Mouse (Mus musculus) granulocyte monocyte progenitor cell, adult 5-6 weeks (primary cell): ENCODE data around the gene Pkib. TPM values are rescaled to one million over a fixed set of nuclear protein-coding genes. Genes with fewer than 3 reads are reported as not detected.

Source experiments
- ATAC-seq: replicated peaks from 2 replicates; pipeline ENCODE4 v1.8.0; 2016; ENCODE audit warnings: mild to moderate bottlenecking, moderate TSS enrichment, inconsistent platforms; ENCODE audit not compliant: poor library complexity, severe bottlenecking
- total RNA-seq, 2 experiments: library from RNA; stranded (forward) in 1 of 2; stranded (reverse) in 1 of 2; fragments of 200-712, 200-1000 nt in 1 of 2; fragments of >200 nt in 1 of 2; fragmentation: Nextera tagmentation in 1 of 2; gene quantifications; 2 replicates each; pipeline ENCODE4 v1.2.3; 2014 to 2017

Pkib gene
- total RNA-seq (2014; fragmentation: Nextera tagmentation): 22.2 and 33.2 TPM in 2 replicates
- 19.0 and 21.4 TPM in 2 replicates for total RNA-seq (2017)

DNA sequence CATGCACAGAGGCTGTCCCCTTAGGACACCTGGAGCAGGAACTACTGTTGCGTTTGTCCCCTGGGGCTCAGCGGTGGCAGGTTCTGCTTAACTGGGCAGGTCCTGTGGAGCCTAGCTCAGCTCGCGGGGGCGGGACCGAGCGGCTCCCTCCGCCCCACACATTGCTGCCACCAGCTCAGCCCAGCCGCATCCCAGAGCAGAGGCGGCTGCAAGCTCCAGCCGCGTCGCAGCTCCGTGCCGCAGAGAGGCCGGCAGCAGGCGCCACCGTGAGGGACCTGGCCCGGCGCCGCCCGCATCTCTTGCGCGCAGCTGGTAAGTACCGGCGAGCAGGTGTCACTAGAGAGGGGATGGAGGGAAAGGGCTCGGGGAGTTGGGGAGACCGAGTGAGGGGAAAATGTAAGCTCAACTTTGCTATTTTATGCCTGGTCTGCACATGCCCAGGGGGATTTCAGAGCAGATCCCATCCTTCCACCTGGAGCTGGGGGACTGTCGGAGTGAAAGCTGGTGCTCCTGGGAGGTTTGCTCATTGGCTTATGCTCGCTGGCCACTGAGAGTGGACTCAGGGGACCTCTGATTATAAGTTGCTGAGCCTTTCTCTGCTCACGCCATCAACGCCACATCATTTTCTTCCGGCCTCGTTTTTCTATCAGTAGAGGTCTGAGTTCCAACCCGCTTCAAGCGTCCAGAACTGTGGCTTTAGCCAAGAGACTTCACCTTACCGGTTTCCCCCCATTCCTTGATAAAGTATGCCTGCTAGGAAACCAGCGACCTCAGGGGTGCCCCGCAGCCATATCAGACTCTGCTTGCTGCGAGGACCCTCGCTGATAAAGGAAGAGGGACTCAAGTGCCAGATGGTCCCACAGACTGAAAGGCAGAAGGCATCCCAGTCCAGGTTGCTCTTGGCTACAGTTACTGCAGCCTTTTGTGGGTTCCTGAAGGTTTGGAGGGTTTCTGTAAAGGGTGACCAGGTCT is at the start of gene Pkib:
TSS of gene Pkib (plus strand) at position 86 of the 972 bp plus-strand sequence.
- peak; percentile 92 for ATAC-seq

DNA sequence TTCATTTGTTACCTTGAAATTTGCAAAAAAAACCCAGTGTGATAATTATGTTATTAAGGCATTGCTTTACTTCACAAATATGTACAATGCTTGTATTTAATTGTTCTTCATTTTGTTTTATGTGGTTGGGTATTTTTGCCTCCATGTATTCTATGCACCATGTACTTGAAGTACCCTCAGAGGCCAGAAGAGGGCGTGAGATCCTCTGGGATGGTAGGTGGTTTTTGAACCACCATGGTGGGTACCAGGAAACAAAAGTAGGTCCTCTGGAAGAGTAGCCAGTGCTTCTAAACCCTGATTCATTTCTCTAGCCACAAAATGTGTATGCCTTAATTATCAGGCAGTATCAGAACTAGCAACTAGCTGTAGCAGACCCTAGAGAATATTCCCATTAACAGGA is 47.9 kb upstream of the Pkib start:
- ATAC-seq: peak; percentile 79

DNA sequence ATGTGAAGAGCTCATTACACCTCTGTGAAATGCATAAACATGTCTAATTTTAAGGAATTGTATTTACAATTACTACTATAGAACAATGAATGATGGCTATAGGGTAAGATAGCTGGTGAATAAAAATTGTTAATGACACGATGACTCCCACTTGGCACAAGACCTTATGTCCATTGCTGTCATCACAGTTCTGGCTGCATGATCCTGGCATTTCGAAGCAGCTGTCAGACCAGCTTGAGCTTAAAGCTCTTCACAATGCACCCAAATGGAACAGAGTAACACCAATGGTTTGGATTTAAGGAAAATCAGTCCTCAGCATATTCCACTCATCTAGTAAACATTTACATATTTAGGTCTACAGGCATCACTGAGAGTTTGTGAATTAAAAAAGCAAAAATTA is 37.5 kb upstream of the Pkib start:
- ATAC-seq: no peak

DNA sequence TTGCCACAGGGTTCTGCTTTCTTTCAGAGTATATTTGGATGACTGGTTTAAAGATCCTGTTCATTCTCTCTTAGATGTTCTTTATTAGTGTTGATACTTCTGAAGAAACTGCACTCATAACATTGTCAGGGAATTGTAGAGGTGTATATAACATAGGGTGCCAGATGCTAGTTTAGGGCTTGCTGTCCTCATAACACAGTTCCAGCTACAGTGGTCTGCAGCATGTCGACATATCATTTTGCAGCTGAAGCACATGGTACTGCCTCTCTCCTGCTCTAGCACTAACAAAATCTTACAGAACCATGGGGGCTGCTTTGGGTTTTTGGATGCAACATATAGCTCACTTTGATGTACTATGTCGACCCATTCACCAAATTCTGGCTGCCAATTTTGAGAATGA is 34.6 kb upstream of the Pkib start:
- ATAC-seq: no peak

DNA sequence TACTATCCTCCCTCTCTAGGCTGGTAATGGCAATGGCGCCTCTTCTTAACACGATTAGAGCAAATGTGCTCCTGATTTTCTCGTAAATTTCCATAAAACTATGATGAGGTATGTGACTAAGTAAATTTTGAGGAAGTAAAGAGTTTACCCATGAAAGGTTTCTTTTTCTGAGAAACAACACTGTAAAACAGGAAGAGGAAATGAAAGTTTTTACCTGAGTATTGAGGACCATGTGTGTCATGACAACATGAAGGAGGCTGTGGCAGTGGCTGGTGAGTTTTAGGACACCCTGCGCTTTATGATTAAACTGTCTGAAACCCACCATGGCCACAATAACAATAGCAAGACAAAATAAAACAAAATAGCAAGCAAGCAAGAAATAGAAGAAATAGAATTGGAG is 28.8 kb upstream of the Pkib start:
- peak; percentile 88 for ATAC-seq

DNA sequence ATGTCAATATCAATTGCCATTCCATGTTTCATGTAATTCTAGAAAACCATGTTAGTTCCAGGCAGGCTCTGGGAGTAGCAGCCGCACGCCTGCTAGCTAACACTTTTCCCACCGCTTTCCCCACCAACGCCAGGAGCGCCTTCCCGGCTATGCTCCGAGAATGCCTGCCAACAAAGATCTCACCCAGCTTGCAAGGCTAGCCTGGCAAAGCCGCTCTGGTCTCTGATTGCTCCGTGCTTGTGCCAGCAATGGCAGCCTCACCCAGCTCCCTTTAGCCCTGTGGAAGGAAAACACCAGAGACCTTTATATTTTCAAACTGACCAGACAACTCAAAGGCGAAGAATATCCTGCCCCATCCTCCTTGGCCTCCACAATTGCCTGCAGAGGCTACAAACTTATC is 8.5 kb upstream of the Pkib start:
- no peak for ATAC-seq

DNA sequence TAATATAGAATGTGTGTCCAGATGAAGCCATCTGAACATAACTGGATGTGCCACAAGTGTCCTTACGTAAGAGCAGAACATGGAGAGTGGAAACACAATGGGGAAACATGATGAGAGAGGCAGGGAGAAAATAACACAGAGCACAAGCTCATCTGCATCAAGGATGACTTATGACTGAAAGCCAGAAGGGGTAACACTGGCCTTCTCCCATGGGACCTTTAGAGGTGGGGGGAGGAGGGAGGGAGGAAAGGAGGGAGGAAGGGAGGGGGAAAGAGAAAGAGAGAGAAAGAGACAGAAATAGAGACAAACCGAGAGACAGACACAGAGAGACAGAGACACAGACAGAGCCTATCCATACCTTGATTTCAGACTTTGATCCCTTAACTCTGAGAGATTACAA is 4.0 kb upstream of the Pkib start:
- ATAC-seq: no peak

DNA sequence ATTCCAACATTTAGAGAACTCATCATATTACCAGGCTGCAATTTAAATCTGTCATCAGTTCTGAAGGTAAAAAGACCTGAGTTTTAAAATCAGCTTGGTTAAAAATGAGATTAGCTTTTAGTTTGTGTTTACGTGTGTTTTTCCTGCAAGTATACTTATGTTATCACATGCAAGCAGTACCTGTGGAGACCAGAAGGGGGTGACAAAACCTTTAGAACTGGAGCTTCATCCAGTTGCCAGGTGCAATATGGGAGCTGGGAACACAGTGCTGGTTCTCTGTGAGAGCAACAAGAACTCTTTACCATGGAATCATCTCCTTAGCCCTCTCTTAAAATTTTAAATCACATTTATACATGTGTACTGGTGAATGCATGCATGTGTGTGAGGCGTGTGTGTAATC is 1.2 kb upstream of the Pkib start:
- no peak for ATAC-seq

DNA sequence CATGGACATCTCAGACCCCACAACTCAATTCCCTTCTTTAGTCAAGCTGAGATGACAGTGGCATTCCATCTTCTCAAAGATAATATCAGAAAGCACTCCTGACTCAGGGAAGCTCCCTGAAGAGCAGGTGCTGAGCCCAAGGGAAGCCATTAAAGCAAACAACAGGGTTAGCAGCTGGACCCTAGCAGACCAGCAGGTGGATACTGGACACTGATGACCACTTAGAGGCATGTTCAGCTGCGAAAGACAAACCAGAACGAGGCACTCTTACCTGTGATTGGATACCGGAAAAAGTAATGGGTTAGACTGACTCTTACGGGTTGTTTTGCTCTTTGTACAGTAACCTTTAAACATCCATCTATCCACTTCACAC is 1.1 kb downstream of the Pkib start:
- ATAC-seq: no peak

DNA sequence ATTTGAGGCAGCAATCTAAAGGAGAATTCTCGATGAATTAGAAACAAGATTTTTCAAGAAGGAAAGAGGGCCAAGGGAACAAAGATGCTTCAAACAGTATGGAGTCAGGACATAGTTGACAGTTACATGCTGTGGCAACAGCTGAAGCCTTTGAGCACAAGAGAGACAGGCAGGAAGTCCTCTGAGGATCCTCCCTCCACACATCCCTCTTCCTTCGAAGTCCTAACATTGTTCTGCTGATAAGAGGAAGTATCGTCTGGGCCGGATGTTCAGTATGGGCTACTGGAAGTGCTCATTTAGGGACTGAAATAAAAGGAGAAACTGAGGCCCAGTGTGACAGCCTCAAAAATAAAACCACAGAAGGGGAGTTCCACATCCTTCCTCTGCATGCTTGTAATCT is 5.2 kb downstream of the Pkib start:
- ATAC-seq: peak; percentile 84

DNA sequence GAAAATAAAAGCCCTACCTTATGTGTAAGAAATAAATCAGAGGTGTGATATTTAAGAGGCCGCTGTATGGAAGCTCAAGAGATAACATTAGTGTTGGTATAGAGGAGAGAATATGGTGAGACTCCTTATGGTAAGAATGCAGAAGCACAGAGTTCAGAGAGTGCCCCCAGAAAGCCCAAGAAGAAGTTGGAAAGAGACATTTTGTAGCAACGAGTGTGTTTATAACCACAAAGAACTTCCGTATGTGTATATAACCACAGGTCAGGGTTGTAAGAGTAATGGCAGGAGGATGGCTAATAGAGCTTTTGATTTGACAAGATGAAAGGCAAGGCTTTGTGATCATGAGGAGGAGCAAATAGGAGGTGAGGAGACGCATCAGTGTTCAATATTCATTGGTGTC is 6.5 kb downstream of the Pkib start:
- peak; percentile 57 for ATAC-seq

DNA sequence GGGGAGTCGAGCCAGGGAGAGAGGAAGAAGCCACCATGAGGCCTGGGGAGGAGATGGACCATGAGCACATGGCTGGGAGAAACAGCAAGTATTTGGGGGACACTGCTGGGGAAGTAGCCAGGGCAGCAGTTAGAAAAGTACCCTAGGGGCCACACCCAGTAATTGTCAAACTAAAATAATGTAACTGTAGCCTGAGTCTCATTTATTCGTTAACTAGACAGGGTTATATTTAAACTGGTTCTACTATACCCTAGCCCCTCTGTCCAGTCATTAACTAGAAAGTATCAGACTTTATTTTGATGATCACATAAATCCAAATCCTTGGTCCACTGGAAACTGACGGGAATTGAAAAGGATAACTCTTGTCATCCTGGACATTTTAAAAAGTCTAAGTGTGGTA is 7.8 kb downstream of the Pkib start:
- no peak for ATAC-seq

DNA sequence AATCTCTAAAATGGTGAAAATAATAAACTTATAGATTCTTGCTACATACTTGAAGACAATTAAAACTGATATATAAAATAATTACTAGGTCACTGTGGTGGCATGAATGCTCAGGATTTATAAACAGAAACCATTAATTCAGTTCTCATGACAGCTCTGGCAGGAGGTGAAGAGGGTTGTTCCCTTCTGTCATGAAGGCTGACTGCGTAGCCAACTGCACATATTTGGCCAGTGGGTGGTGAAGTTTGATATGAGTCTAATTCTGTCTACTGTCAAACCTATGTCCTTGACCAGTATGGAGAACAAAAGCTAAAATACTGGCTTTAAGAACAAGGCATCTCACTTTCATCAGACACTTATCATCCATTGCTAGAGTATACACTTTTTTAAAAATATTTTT is 21.5 kb downstream of the Pkib start:
- ATAC-seq: no peak

DNA sequence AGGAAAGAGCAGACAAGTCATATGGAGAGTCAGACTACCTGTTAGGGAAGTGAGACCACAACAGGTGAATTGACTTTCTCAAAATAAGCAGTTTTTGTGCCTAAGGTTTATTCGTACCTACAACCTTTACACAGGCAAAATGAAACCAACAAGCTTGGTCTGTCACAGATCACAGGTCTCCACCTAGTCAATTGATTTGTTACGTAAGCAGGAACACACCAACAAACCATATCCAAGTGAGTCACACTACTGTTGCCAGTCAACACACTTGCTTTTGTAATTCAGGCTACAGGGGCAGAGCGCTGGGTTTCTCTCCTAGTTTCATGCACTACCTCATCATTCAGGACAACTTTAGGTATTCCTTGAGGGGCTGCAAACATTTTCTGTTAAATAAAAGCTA is 28.7 kb downstream of the Pkib start:
- ATAC-seq: no peak

DNA sequence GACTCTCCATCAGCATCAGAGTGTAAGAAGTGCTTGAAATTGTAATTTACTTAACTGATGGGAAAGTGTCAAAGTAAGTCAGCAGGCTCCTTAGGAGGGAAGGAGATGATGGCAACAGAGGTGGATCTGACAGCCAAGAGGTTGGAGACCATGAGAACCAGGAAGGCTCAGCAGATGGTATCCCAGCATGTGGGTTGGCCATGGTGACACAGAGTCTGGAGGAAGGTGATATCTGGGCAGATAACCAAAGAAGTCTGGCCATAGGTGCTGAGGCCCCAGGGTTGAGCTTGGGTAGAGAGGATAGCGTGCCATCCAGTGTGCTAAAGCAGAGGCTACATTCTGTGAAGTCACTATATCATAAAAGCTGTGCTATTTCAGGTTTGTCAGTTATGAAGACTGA is 32.0 kb downstream of the Pkib start:
- ATAC-seq: no peak

DNA sequence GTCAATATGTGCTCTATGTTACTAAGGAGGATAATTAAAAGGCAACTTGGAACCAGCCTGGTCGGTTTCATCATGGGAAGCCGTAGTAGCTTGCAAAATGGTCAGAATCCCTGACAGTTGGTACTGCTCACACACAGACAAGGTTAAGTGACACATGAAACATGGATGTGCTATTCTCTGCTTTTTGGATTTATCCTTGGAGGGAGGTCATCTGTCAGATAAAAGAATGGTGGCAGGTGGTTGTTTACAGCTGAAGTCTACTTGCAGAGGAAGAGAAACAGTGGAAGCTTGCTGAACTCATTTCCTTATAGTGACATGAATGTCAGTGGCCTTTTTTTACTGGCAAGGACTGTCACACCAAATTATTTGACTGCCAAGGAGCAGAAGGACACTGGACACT is 32.5 kb downstream of the Pkib start:
- ATAC-seq: no peak

DNA sequence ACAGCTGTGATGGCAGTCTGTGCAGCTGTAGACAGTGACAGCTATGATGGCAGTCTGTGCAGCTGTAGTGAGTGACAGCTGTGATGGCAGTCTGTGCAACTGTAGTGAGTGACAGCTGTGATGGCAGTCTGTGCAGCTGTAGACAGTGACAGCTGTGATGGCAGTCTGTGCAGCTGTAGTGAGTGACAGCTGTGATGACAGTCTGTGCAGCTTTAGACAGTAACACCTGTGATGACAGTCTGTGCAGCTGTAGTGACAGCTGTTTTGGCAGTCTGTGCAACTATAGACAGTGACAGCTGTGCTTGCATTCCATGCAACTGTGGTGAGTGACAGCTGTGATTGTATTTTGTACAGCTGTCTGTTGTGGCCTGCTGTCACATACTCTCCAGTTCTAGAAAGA is 44.0 kb downstream of the Pkib start:
- ATAC-seq: no peak

DNA sequence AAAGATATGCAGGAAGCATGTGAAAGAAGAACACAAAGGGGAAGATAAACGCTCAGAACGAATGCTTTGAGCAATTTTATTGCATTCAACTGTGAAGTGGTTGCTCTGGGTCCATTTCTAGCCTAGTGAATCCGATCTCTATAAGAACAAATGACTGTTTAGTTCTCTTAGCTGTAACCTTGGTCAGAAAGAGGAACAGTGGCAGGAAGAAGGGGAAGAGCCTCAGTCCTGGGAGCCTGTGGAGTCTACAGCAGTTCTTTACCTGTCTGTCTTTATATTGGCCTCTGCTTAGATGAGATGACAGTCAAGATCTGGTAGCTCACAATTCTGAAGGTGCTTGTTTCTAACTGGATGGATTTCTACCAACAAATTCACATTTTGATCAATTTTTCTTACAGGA is 56.2 kb downstream of the Pkib start:
- ATAC-seq: peak; percentile 89

DNA sequence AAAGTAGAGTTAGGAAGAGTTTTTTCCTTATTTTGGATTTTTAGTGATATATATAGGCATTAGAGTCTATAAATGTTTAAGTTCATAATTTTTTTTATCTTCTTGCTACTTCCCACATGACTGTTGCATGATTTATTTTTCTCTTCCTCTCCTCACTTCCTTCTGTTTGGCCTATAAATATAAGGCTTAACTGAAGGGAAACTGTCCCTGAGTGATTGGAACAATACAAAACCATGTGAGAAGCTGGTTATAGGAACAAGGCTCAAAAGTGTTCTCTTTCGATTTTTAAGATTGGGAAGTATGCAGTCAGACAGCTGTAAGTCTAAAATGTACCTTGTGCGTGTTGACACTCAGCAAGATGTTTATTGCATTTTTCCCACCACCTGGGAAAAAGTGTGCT is 58.4 kb downstream of the Pkib start:
- ATAC-seq: peak; percentile 86

DNA sequence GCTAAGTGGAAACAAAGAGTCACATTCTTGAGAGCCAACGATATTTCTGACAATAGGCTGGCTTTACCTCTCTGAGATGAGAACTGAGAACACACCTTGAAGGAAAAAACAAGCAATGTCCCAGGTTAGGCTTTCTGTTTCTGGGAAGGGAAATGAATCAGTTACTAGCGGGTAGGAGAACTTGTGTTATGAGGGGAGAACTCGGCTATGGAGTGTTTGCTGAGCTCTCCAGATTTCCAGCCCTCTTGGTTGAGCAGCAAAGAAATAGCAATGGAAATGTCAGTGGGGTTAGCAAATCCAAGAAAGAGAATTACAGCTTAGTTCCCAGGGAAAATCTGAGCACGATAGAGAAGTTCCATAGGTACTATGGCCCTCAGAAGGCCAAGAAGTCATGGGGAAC is 70.5 kb downstream of the Pkib start:
- ATAC-seq: no peak

DNA sequence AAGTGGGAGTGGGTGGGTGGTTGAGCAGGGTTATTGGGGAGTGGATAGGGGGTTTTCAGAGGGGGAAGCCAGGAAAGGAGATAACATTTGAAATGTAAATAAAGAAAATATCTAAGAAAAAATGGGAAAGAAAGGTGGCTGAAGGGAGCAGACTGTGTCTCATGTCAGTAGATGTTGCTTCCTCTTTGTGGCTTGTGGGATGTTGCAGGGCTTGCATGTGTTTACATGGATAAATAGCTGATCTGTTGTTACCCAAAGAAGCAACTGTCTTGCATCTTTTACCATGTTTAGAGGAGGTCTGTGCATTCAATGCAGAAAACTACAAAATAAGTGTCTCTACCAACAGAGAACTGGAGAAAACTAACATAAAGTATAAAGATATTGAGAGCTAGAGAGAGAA is 89.3 kb downstream of the Pkib start:
- peak; percentile 95 for ATAC-seq

DNA sequence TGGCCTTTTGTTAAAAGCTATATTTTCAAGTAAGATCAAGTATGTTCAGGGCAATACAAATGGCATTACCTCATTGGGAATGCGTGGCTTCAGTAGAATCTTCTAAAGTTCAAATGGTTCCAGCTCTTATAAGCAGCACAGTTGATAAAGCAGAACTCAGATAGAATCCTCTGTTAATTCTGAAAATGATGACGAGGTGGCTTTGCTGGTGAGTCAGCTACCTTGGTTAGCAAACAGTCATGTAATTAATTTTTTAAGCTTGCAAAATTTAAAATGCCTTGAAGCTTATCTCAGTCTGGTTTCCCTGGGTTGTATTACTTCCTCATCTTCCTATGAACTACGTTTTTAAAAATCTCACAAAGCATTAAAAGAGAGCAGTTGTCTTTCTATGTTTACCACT is 90.6 kb downstream of the Pkib start:
- ATAC-seq: peak; percentile 65
